Mouse (Mus musculus): ENCODE data around the gene Cdkn2aipnl. TPM values are rescaled to one million over a fixed set of nuclear protein-coding genes. Genes with fewer than 3 reads are reported as not detected.

The Cdkn2aipnl gene
- polyA plus RNA-seq (2014; fragmentation: Nextera tagmentation; extraction: Ambion mirVana) = 111 and 134 TPM in 2 replicates

GRCm38 (mm10) chr11:51967443-51968401, at the start of gene Cdkn2aipnl:
Cdkn2aipnl (plus strand) TSS chr11:51967661.
- no peaks in the 10 kb centered on the region for H3K9me3 ChIP-seq (ENCODE audit: control insufficient read depth, low read length)
- 3% methylated on average over 62 of the region's 63 CpGs for WGBS
- H3K4me2 ChIP-seq (replicated peaks; ENCODE audit: low read depth, low read length) = peak within 1 kb of the TSS; percentile 89
- no peaks in the 10 kb centered on the region for H3K4me1 ChIP-seq (replicated peaks; ENCODE audit: control insufficient read depth, insufficient read depth, low read length)
- H3K36me3 ChIP-seq (ENCODE audit: control insufficient read depth, insufficient read depth, low read length) = peaks cover 6% of the 10 kb centered on the region; the same call in 1 of the 2 replicates
- H3K27me3 ChIP-seq (ENCODE audit: control insufficient read depth, insufficient read depth, low read length) = no peaks in the 10 kb centered on the region
- DNase-seq (ENCODE audit: low spot score) (peak; percentile 99), ATAC-seq (ENCODE audit: low FRiP score) (peak; percentile 90)
- peak within 1 kb of the TSS; percentile 53; the same call in 1 of the 2 replicates for H3K27ac ChIP-seq (ENCODE audit: low read depth, low read length)
- H3K9ac ChIP-seq (ENCODE audit: low read depth, low read length) = peak within 1 kb of the TSS; percentile 87
- H3K4me3 ChIP-seq (ENCODE audit: low read depth, low read length) = peak within 1 kb of the TSS; percentile 74

GRCm38 (mm10) chr11:51917951-51918350, 49.5 kb upstream of the Cdkn2aipnl start:
- no peaks in the 10 kb centered on the region for H3K36me3 ChIP-seq (ENCODE audit: control insufficient read depth, insufficient read depth, low read length)
- H3K9me3 ChIP-seq (ENCODE audit: control insufficient read depth, low read length) = no peaks in the 10 kb centered on the region
- no peak overlapping the region for H3K9ac ChIP-seq (ENCODE audit: low read depth, low read length)
- WGBS = 69% methylated on average over 2 of the region's 2 CpGs
- no peak overlapping the region for H3K4me2 ChIP-seq (replicated peaks; ENCODE audit: low read depth, low read length)
- no peak for DNase-seq (ENCODE audit: low spot score)
- H3K4me1 ChIP-seq (replicated peaks; ENCODE audit: control insufficient read depth, insufficient read depth, low read length) = 0 out of 2 replicates have a peak, but pooled peaks cover 2% of the 10 kb centered on the region
- H3K4me3 ChIP-seq (ENCODE audit: low read depth, low read length) = no peak overlapping the region
- H3K27me3 ChIP-seq (ENCODE audit: control insufficient read depth, insufficient read depth, low read length) = no peaks in the 10 kb centered on the region
- ATAC-seq (ENCODE audit: low FRiP score) = no peak
- no peak overlapping the region for H3K27ac ChIP-seq (ENCODE audit: low read depth, low read length)

- H3K9ac ChIP-seq (ENCODE audit: low read depth, low read length) = no peak overlapping the region
- no peak overlapping the region for H3K27ac ChIP-seq (ENCODE audit: low read depth, low read length)
- no peak for DNase-seq (ENCODE audit: low spot score)
- no peak overlapping the region for H3K4me3 ChIP-seq (ENCODE audit: low read depth, low read length)
- 96% methylated on average over 2 of the region's 2 CpGs for WGBS
- no peaks in the 10 kb centered on the region for H3K36me3 ChIP-seq (ENCODE audit: control insufficient read depth, insufficient read depth, low read length)
- H3K27me3 ChIP-seq (ENCODE audit: control insufficient read depth, insufficient read depth, low read length) = no peaks in the 10 kb centered on the region
- no peak overlapping the region for H3K4me2 ChIP-seq (replicated peaks; ENCODE audit: low read depth, low read length)
- H3K4me1 ChIP-seq (replicated peaks; ENCODE audit: control insufficient read depth, insufficient read depth, low read length) = 0 out of 2 replicates have a peak, but pooled peaks cover 2% of the 10 kb centered on the region
- H3K9me3 ChIP-seq (ENCODE audit: control insufficient read depth, low read length) = no peaks in the 10 kb centered on the region
- no peak for ATAC-seq (ENCODE audit: low FRiP score)
Observed at GRCm38 (mm10) chr11:51918576-51918975, 48.9 kb upstream of the Cdkn2aipnl start.

GRCm38 (mm10) chr11:51921355-51922125, 45.9 kb upstream of the Cdkn2aipnl start:
- H3K4me3 ChIP-seq (ENCODE audit: low read depth, low read length) = no peak overlapping the region

GRCm38 (mm10) chr11:51922421-51922841, 45.0 kb upstream of the Cdkn2aipnl start:
- DNase-seq (ENCODE audit: low spot score) = no peak
- H3K4me1 ChIP-seq (replicated peaks; ENCODE audit: control insufficient read depth, insufficient read depth, low read length) = no peaks in the 10 kb centered on the region
- H3K27ac ChIP-seq (ENCODE audit: low read depth, low read length) = no peak overlapping the region
- H3K36me3 ChIP-seq (ENCODE audit: control insufficient read depth, insufficient read depth, low read length) = no peaks in the 10 kb centered on the region
- H3K4me2 ChIP-seq (replicated peaks; ENCODE audit: low read depth, low read length) = no peak overlapping the region
- no peaks in the 10 kb centered on the region for H3K9me3 ChIP-seq (ENCODE audit: control insufficient read depth, low read length)
- H3K4me3 ChIP-seq (ENCODE audit: low read depth, low read length) = no peak overlapping the region
- ATAC-seq (ENCODE audit: low FRiP score) = no peak
- no peak overlapping the region for H3K9ac ChIP-seq (ENCODE audit: low read depth, low read length)
- 83% methylated on average over 3 of the region's 3 CpGs for WGBS
- no peaks in the 10 kb centered on the region for H3K27me3 ChIP-seq (ENCODE audit: control insufficient read depth, insufficient read depth, low read length)

More at GRCm38 (mm10) chr11:51921355-51922125, 45.9 kb upstream of the Cdkn2aipnl start:
- Histone ChIP-seq H3K9me3 (ENCODE audit: control insufficient read depth, low read length) (no peaks in the 10 kb centered on the region), H3K4me1 (replicated peaks; ENCODE audit: control insufficient read depth, insufficient read depth, low read length) (no peaks in the 10 kb centered on the region), H3K27ac (ENCODE audit: low read depth, low read length) (no peak overlapping the region), H3K27me3 (ENCODE audit: control insufficient read depth, insufficient read depth, low read length) (no peaks in the 10 kb centered on the region), H3K36me3 (ENCODE audit: control insufficient read depth, insufficient read depth, low read length) (no peaks in the 10 kb centered on the region), H3K4me2 (replicated peaks; ENCODE audit: low read depth, low read length) (no peak overlapping the region), H3K9ac (ENCODE audit: low read depth, low read length) (no peak overlapping the region)
- ATAC-seq (ENCODE audit: low FRiP score) (no peak), DNase-seq (ENCODE audit: low spot score) (no peak)
- WGBS = 82% methylated on average over 8 of the region's 8 CpGs

GRCm38 (mm10) chr11:51925595-51925994, 41.9 kb upstream of the Cdkn2aipnl start:
- ATAC-seq (ENCODE audit: low FRiP score) = no peak
- WGBS = 73% methylated on average over 6 of the region's 6 CpGs

GRCm38 (mm10) chr11:51926385-51926784, 41.1 kb upstream of the Cdkn2aipnl start:
- no peak overlapping the region for H3K4me2 ChIP-seq (replicated peaks; ENCODE audit: low read depth, low read length)
- H3K9me3 ChIP-seq (ENCODE audit: control insufficient read depth, low read length) = no peaks in the 10 kb centered on the region
- DNase-seq (ENCODE audit: low spot score) (no peak), ATAC-seq (ENCODE audit: low FRiP score) (no peak)
- WGBS = 85% methylated on average over 1 of the region's 1 CpGs
- no peak overlapping the region for H3K9ac ChIP-seq (ENCODE audit: low read depth, low read length)
- no peaks in the 10 kb centered on the region for H3K27me3 ChIP-seq (ENCODE audit: control insufficient read depth, insufficient read depth, low read length)
- H3K4me3 ChIP-seq (ENCODE audit: low read depth, low read length) = no peak overlapping the region
- no peaks in the 10 kb centered on the region for H3K4me1 ChIP-seq (replicated peaks; ENCODE audit: control insufficient read depth, insufficient read depth, low read length)
- H3K36me3 ChIP-seq (ENCODE audit: control insufficient read depth, insufficient read depth, low read length) = no peaks in the 10 kb centered on the region
- no peak overlapping the region for H3K27ac ChIP-seq (ENCODE audit: low read depth, low read length)

More at GRCm38 (mm10) chr11:51925595-51925994, 41.9 kb upstream of the Cdkn2aipnl start:
- no peak for DNase-seq (ENCODE audit: low spot score)
- Histone ChIP-seq H3K9ac (ENCODE audit: low read depth, low read length) (no peak overlapping the region), H3K36me3 (ENCODE audit: control insufficient read depth, insufficient read depth, low read length) (no peaks in the 10 kb centered on the region), H3K9me3 (ENCODE audit: control insufficient read depth, low read length) (no peaks in the 10 kb centered on the region), H3K4me3 (ENCODE audit: low read depth, low read length) (no peak overlapping the region), H3K27me3 (ENCODE audit: control insufficient read depth, insufficient read depth, low read length) (no peaks in the 10 kb centered on the region), H3K4me2 (replicated peaks; ENCODE audit: low read depth, low read length) (no peak overlapping the region), H3K4me1 (replicated peaks; ENCODE audit: control insufficient read depth, insufficient read depth, low read length) (no peaks in the 10 kb centered on the region), H3K27ac (ENCODE audit: low read depth, low read length) (no peak overlapping the region)

GRCm38 (mm10) chr11:51927106-51927505, 40.4 kb upstream of the Cdkn2aipnl start:
- H3K27ac ChIP-seq (ENCODE audit: low read depth, low read length) = no peak overlapping the region
- 85% methylated on average over 2 of the region's 2 CpGs for WGBS

More at GRCm38 (mm10) chr11:51927106-51927505, 40.4 kb upstream of the Cdkn2aipnl start:
- Histone ChIP-seq H3K4me2 (replicated peaks; ENCODE audit: low read depth, low read length) (no peak overlapping the region), H3K4me3 (ENCODE audit: low read depth, low read length) (no peak overlapping the region), H3K36me3 (ENCODE audit: control insufficient read depth, insufficient read depth, low read length) (no peaks in the 10 kb centered on the region), H3K4me1 (replicated peaks; ENCODE audit: control insufficient read depth, insufficient read depth, low read length) (no peaks in the 10 kb centered on the region), H3K9me3 (ENCODE audit: control insufficient read depth, low read length) (no peaks in the 10 kb centered on the region), H3K9ac (ENCODE audit: low read depth, low read length) (no peak overlapping the region), H3K27me3 (ENCODE audit: control insufficient read depth, insufficient read depth, low read length) (no peaks in the 10 kb centered on the region)
- ATAC-seq (ENCODE audit: low FRiP score) (no peak), DNase-seq (ENCODE audit: low spot score) (no peak)
